Mouse (Mus musculus) spleen, postnatal 36 days (tissue): Measurements from ENCODE around the gene Efcab7.

ENCODE experiments used
- DNase-seq, 2 experiments: peaks; one replicate each; pipeline ENCODE4 v3.0.0; 2022; ENCODE audit warnings: low spot score in 2 of 2, mixed read lengths in 1 of 2

Efcab7 gene

DNA sequence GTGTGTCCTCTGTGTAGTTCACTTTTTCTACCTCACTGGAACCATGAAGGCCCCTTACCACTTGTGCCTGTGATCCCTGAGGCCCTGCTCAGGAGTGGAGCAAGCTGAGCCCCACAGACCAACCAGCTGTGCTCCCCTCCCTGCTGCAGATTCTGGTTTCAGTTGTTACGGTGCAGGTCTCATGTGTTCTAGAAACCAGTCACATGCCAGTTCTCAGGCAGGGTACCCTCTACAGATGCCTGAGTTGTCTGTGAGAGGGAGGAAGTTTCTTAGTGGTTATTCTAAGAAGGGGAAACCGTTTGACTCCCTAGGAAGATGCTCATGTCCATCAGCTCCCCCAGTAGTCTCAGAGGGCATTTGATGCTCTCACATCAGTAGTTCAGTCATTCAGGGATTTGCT is 115.6 kb downstream of the Efcab7 start:
- DNase-seq, result no peak

DNA sequence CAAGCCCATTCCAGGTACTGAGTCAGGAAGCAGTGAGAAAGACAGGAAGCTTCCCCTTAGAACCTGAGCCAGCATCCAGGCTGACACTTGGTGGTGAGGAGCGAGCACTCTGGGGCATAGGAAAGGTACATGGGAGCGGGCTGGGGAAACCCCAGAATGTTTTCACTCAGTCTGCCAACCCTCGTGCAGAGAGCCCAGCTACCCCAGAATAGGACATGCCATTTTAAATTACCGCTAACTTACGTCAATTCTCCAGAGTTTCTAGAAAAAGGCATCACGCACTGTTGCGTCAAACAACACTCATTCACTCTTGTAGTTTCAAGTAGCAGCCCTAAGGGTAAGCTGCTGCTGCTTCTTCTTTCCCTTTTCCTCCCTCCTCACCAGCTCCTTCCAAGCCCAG is 116.0 kb downstream of the Efcab7 start:
- no peak for DNase-seq

GRCm38 (mm10) chr4:99946516-99946915 is 117.5 kb downstream of the Efcab7 start:
- no peak for DNase-seq

- DNase-seq, result no peak
Measured at GRCm38 (mm10) chr4:99947192-99947591, 118.2 kb downstream of the Efcab7 start.

GRCm38 (mm10) chr4:99947896-99948295 is 118.9 kb downstream of the Efcab7 start:
- DNase-seq, result no peak

DNA sequence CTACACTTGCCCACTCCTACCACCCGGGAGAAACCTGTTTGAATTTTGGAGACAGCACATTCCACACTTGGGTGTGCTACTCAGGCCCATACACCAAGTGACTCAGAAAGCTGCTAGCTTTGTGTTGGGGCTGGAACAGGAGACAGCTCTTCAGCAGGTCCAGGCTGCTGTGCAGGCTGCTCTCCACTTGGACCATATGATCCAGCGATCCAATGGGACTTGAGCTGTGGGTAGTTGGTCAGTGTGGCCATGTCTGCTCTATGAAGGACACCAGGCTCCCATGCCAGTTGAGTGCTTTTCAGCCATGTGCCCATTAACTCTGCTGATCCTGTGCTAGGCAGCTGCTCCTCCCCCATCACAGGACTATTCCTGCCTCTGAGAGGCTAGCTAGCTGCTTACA is 124.9 kb downstream of the Efcab7 start:
- DNase-seq, result no peak

DNA sequence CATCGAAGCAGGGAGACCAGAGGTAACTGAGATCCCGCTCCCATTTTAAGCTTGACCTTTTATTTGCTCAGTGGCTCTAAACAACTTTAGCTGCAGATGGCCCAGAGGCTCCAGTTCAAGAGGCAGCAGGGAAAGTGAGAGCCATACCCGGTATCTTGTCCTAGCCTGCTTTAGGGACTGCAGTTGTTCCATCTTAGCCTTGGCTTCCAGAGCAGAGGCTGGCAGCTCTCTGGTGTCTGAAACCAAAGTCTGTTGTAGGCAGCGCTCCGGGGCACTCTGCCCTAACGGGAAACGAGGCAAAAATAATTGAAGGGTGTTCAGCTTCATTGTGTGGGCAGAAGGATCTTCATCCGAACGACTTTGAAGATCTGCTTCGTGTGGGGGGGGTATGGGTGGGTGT is 126.4 kb downstream of the Efcab7 start:
- DNase-seq, result no peak

GRCm38 (mm10) chr4:99957186-99957585 is 128.2 kb downstream of the Efcab7 start:
- DNase-seq, result no peak

DNA sequence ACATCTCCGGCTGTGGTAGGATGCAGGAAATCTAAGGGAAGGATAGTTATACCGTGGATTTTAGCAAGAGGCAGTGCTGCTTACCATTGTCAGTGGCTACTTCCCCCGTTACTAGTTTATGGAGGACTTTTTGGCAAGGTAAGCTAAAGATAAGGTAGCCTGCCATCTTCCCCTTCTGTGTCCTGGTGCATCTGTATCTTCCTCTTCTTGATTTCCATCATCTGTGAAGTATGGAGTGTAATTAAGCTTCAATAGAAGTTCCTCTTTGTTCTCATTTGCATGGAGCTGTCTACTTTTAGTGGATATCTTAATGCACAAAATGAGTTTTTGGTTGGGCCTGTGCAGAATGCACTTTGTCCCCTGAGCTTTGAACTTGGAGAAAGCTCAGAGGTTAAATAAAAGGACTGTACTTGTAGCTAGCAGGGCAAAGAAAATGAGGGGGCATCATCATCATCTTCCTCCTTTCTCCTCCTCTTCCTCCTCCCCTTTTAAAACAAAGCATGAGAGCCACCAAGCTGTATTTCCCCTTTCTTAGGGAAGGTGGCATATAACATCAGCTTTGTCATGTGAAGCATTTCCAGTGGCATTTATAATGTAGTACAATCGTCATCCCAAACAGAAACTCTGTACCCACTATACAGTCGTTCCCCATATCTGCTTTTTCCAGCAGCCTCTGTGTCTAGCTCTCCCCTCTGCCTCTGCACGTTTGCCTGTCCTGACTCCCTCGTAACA is 129.3 kb downstream of the Efcab7 start:
- no peak for DNase-seq

GRCm38 (mm10) chr4:99959308-99959707 is 130.3 kb downstream of the Efcab7 start:
- no peak for DNase-seq
